Mouse (Mus musculus) heart, postnatal 0 days (tissue): ENCODE results near the gene Myo1d. TPM values are rescaled to one million over a fixed set of nuclear protein-coding genes. Genes with fewer than 3 reads are reported as not detected.

Source experiments
- ATAC-seq: fragments of 200-750 bp; cut with Nextera tagmentation; 2 replicates; pipeline ENCODE4 v1.8.0; 2017; ENCODE audit warnings: low read depth, moderate number of reproducible peaks, moderate library complexity; ENCODE audit not compliant: insufficient read depth
- DNase-seq: peaks from one replicate; pipeline ENCODE4 v3.0.0-alpha.2; 2016; ENCODE audit warnings: low spot score
- H3K27ac ChIP-seq: fragments of 300-500 bp; sonication (generic); 2 replicates; pipeline ENCODE4 v1.5.1; 2014; ENCODE audit warnings: low read depth, mild to moderate bottlenecking
- H3K27me3 ChIP-seq: fragments of 300-500 bp; sonication (generic); 2 replicates; pipeline ENCODE4 v1.6.1; 2014; ENCODE audit warnings: low read length, mixed read lengths; ENCODE audit not compliant: control insufficient read depth, insufficient read depth
- H3K36me3 ChIP-seq: fragments of 300-500 bp; sonication (generic); replicated peaks from 2 replicates; pipeline ENCODE4 v1.6.1; 2014; ENCODE audit warnings: low read length, mixed read lengths; ENCODE audit not compliant: control insufficient read depth, insufficient read depth
- H3K4me1 ChIP-seq: fragments of 300-500 bp; sonication (generic); 2 replicates; pipeline ENCODE4 v1.6.1; 2014; ENCODE audit warnings: antibody characterized with exemption; ENCODE audit not compliant: control insufficient read depth, insufficient read depth
- H3K4me2 ChIP-seq: fragments of 300-500 bp; sonication (generic); 2 replicates; pipeline ENCODE4 v1.6.1; 2014; ENCODE audit warnings: low read depth, mild to moderate bottlenecking, low read length, moderate library complexity
- H3K4me3 ChIP-seq: fragments of 300-500 bp; sonication (generic); 2 replicates; pipeline ENCODE4 v1.5.1; 2014; ENCODE audit warnings: low read depth, low read length
- H3K9ac ChIP-seq: fragments of 300-500 bp; sonication (generic); replicated peaks from 2 replicates; pipeline ENCODE4 v1.6.1; 2014; ENCODE audit warnings: low read depth, low read length, mixed read lengths
- H3K9me3 ChIP-seq: fragments of 300-500 bp; sonication (generic); replicated peaks from 2 replicates; pipeline ENCODE4 v1.6.1; 2016; ENCODE audit warnings: low read length; ENCODE audit not compliant: control insufficient read depth
- CTCF ChIP-seq: IDR thresholded peaks from 2 replicates; pipeline ENCODE4 v1.5.1; 2016; ENCODE audit warnings: antibody characterized with exemption, control low read depth, low read depth
- EP300 ChIP-seq: IDR thresholded peaks from 2 replicates; pipeline ENCODE4 v1.6.1; 2016; ENCODE audit warnings: antibody characterized with exemption, low read depth
- WGBS: fragments of 180-500 bp; shearing (Covaris S2); extraction: QIAGEN DNeasy Blood & Tissue Kit; methylation state at CpG from one replicate; pipeline ENCODE4 v1.1.7; 2014; 5-methylcytosine and 5-hydroxymethylcytosine counted together
- polyA plus RNA-seq: library from polyadenylated mRNA; unstranded; fragments of >200 nt; fragmentation: Nextera tagmentation; extraction: Ambion mirVana; gene quantifications from 2 replicates; pipeline ENCODE4 v1.2.1, GENCODE M21; 2015
- total RNA-seq: library from RNA; depleted of rRNA; stranded (reverse); fragments of >200 nt; gene quantifications from 2 replicates; pipeline ENCODE4 v1.2.3, GENCODE M21; 2014; ENCODE audit warnings: low replicate concordance

Myo1d gene
- total and polyA plus RNA-seq, 2 experiments from 2014 or later: 4.5 to 4.6 TPM

DNA sequence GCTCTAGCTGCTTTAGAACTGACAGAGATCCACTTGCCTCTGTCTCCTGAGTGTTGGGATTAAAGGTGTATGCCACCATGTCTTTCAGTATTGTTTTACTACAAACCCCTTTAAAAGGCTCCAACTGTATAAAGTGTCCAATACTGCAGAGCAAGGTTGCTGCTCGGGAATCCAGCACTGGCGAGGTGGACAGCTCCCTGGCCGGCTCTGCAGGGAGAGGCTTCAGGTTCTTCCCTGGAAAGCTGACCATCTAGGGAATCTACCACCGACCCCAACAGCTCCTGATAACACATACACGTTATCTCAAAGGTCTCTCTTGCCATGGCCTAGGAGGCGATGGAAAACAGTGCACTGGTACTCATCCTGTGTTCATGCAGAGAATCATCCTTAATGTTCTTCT lies 166.3 kb downstream of the Myo1d start:
- no peak overlapping the region for H3K9ac ChIP-seq
- H3K4me2 ChIP-seq: no peak overlapping the region
- H3K9me3 ChIP-seq: no peaks in the 10 kb centered on the region
- no peaks in the 10 kb centered on the region for H3K36me3 ChIP-seq
- no peaks in the 10 kb centered on the region for H3K4me1 ChIP-seq
- TF ChIP-seq EP300 (no peak), CTCF (no peak)
- WGBS: 5% methylated on average over 6 of the region's 6 CpGs
- no peak overlapping the region for H3K4me3 ChIP-seq
- no peaks in the 10 kb centered on the region for H3K27me3 ChIP-seq
- DNase-seq (no peak), ATAC-seq (no peak)
- no peak overlapping the region for H3K27ac ChIP-seq

GRCm38 (mm10) chr11:80602707-80603441 lies 177.0 kb downstream of the Myo1d start:
- Histone ChIP-seq H3K36me3 (no peaks in the 10 kb centered on the region), H3K27ac (no peak overlapping the region)
- DNase-seq: no peak

DNA sequence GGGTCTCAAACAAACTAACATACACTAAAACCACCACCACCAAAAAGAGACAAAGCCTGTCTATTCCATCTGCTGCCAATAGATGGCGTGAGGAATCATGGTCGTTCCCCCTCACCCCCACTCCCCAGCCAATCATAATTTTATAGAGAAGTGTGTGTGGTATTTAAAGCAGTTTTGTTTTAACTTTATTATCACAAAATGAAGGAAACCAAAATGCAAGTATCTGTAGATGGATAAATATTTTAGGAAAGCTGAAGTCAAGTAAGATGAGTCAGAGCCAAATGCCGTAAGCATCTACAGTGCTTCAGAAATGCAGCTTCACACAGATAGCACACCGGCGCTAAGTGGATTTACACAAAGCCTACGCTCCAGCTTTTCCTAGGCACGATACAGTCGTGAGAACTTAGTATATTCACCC lies 177.8 kb downstream of the Myo1d start:
- no peaks in the 10 kb centered on the region for H3K27me3 ChIP-seq
- no peak overlapping the region for H3K27ac ChIP-seq
- no peaks in the 10 kb centered on the region for H3K9me3 ChIP-seq
- peak overlapping the region; percentile 55 for H3K4me2 ChIP-seq
- no peak overlapping the region for H3K9ac ChIP-seq
- no peak for ATAC-seq
- H3K36me3 ChIP-seq: no peaks in the 10 kb centered on the region
- TF ChIP-seq EP300 (no peak), CTCF (peak; percentile 56)
- peak; percentile 23 for DNase-seq
- WGBS: 13% methylated on average over 8 of the region's 8 CpGs
- 0 out of 2 replicates have a peak, but pooled peaks cover 10% of the 10 kb centered on the region for H3K4me1 ChIP-seq
- no peak overlapping the region for H3K4me3 ChIP-seq

More at GRCm38 (mm10) chr11:80602707-80603441, 177.0 kb downstream of the Myo1d start:
- no peaks in the 10 kb centered on the region for H3K9me3 ChIP-seq
- no peak for ATAC-seq
- no peaks in the 10 kb centered on the region for H3K27me3 ChIP-seq
- no peak overlapping the region for H3K9ac ChIP-seq
- peak overlapping the region; percentile 55 for H3K4me2 ChIP-seq
- peak overlapping the region; percentile 28 for H3K4me3 ChIP-seq
- 7% methylated on average over 24 of the region's 24 CpGs for WGBS
- H3K4me1 ChIP-seq: 0 out of 2 replicates have a peak, but pooled peaks cover 10% of the 10 kb centered on the region
- no peak for TF ChIP-seq EP300
- no peak for TF ChIP-seq CTCF

DNA sequence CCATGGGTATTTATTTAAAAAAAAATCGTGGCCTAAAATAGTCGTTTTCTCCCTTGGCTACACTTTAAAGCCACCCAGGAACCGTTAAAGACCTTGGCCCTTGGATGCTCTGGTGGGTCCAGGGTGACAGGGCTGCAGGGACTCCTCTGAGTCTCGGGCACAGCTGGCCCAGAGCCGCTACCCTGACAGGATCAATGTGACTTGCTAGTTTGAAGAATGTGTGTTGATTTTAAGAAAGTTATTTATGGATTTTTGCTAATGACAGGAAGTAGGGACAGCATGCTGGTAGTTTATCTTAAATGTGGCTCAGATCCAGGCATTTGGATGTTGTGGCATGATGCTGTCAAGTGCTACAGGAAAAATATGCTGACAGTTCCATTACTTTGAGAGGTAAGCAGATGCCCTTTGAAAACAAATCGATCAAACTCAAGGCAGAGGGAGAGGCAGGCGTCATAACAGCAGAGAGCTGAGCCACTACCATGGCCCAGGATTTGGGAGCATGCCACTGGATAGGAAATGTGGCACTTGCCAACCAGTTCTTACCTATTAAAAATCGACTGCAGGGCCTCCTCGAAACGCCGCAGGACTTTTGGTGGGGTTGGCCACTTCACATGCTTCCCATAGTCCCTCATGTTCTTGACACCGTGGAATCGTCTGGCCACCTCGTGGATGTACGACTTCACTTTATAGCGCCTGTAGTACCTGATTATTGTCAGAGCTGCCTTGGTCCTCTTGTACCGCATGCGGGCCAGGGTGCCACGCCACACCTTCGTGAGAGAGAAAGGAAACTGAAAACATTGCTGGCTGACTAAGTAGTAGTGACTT lies 178.6 kb downstream of the Myo1d start:
- H3K9ac ChIP-seq: no peak overlapping the region
- no peaks in the 10 kb centered on the region for H3K27me3 ChIP-seq
- no peak overlapping the region for H3K27ac ChIP-seq
- H3K9me3 ChIP-seq: no peaks in the 10 kb centered on the region
- ATAC-seq: no peak
- 64% methylated on average over 20 of the region's 20 CpGs for WGBS
- no peak overlapping the region for H3K4me3 ChIP-seq
- DNase-seq: no peak
- H3K4me1 ChIP-seq: 0 out of 2 replicates have a peak, but pooled peaks cover 10% of the 10 kb centered on the region
- no peak for TF ChIP-seq EP300
- TF ChIP-seq CTCF: no peak
- H3K4me2 ChIP-seq: no peak overlapping the region
- H3K36me3 ChIP-seq: no peaks in the 10 kb centered on the region

GRCm38 (mm10) chr11:80595482-80595881 lies 184.3 kb downstream of the Myo1d start:
- Histone ChIP-seq H3K27ac (no peak overlapping the region), H3K36me3 (peaks cover 5% of the 10 kb centered on the region; the same call in 1 of the 2 replicates), H3K4me1 (no peaks in the 10 kb centered on the region), H3K9ac (no peak overlapping the region), H3K27me3 (no peaks in the 10 kb centered on the region), H3K9me3 (no peaks in the 10 kb centered on the region), H3K4me2 (no peak overlapping the region), H3K4me3 (no peak overlapping the region)
- 79% methylated on average over 1 of the region's 1 CpGs for WGBS
- no peak for TF ChIP-seq CTCF
- no peak for TF ChIP-seq EP300
- DNase-seq (no peak), ATAC-seq (no peak)
